Mouse (Mus musculus) heart, postnatal 4 days (tissue): ENCODE measurements around the gene Gdf3. TPM values are rescaled to one million over a fixed set of nuclear protein-coding genes. Genes with fewer than 3 reads are reported as not detected.
A peak's percentile ranks its signal among the peaks of the same experiment; 100 is the strongest.
"Not testable (repeated sequence)": the region's sequence is repeated elsewhere in the genome, so short reads cannot be mapped to it uniquely, and the experiment has no call there.

Experiments
- DNase-seq: peaks from one replicate; pipeline ENCODE4 v3.0.0; 2021
- total RNA-seq, 2 experiments: library from RNA; stranded (reverse); gene quantifications; 2 replicates each; pipeline ENCODE4 v1.2.3; 2021

Gdf3 gene
- total RNA-seq = not detected

GRCm38 (mm10) chr6:122609771-122610170, at the start of gene Gdf3:
Gene Gdf3 (minus strand): TSS chr6:122610087.
- DNase-seq = no peak

DNA sequence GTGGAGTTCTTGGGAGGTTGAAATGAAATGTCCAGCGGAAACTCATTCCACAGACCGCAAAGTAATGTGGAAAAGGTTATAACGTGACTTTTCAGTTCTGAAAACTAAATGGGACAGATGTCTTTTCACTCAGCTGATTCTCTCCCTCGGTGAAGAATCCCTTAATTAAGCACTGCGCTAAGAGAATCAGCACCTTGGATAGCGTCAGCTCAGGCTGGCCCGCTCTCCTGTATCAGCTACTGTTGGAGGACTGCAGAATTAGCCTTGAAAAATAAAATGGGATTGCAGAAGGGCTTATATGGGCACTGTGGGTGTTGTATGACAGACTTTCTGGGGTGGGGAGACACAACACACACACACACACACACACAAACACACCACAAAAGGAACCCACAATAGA, 49.7 kb upstream of the Gdf3 start:
- DNase-seq = peak; percentile 35

GRCm38 (mm10) chr6:122657630-122658029, 47.7 kb upstream of the Gdf3 start:
- no peak for DNase-seq

DNA sequence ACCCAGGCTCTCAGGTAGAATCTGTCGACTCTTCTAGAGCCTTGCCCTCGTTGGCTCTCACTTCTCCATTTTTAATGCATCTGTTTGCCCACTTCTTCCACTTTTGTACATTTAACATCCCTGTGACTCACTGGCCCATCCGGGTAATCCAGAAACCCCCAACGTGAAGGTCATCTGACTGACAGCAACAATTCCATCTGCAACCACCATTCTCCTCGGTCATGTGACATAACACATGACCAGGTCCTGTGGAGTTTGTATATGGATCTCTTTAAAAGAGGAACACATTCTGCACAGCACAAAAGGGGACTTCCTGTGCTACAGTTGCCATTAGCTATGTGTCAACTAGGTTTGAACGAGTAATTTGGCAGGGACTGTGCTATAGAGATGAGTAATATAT, 44.4 kb upstream of the Gdf3 start:
- DNase-seq = no peak

GRCm38 (mm10) chr6:122650398-122650980, 40.6 kb upstream of the Gdf3 start:
- no peak for DNase-seq

DNA sequence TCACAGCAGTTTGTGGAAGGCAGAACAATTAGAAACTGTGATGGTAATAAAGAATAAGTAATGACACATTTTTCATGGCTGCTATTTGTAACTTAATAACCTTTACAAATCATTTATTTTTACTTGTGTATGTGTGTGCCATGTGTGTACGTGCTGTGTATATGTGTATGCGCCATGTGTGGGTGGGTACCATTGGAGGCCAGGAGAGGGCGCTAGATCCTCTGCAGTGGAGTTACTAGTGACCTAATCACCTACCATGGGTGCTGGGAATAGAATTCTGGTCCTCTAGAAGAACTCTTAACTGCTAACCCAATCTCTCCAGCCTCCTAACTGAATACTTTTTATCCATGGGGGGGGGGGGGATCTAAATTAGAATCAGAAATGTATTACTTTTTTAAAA, 40.0 kb upstream of the Gdf3 start:
- DNase-seq = no peak

- DNase-seq = not testable (repeated sequence)
These were observed 34.3 kb upstream of the Gdf3 start for GRCm38 (mm10) chr6:122644196-122644595.

GRCm38 (mm10) chr6:122637566-122637965, 27.7 kb upstream of the Gdf3 start:
- DNase-seq = not testable (repeated sequence)

DNA sequence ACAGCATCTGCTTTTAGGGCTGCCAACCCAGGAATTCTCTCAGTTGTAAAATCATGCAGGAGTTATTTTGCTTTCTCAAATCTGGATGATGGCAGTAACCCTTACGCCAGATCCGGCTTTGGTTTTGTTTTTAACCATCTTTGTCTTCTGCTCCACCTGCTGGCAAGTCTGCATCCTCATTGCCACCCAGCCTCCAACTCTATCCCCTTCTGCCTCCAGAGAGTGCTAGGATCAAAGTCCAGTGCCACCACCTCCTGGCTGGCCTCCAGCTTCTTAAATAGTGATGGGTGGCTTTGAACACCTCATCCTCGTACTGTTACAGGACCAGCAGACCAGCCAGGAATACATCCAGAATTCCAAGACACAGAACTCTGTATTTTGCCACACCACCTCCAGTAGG, 26.8 kb upstream of the Gdf3 start:
- DNase-seq = no peak

GRCm38 (mm10) chr6:122635315-122635714, 25.4 kb upstream of the Gdf3 start:
- no peak for DNase-seq

GRCm38 (mm10) chr6:122633411-122633810, 23.5 kb upstream of the Gdf3 start:
- peak; percentile 48 for DNase-seq

DNA sequence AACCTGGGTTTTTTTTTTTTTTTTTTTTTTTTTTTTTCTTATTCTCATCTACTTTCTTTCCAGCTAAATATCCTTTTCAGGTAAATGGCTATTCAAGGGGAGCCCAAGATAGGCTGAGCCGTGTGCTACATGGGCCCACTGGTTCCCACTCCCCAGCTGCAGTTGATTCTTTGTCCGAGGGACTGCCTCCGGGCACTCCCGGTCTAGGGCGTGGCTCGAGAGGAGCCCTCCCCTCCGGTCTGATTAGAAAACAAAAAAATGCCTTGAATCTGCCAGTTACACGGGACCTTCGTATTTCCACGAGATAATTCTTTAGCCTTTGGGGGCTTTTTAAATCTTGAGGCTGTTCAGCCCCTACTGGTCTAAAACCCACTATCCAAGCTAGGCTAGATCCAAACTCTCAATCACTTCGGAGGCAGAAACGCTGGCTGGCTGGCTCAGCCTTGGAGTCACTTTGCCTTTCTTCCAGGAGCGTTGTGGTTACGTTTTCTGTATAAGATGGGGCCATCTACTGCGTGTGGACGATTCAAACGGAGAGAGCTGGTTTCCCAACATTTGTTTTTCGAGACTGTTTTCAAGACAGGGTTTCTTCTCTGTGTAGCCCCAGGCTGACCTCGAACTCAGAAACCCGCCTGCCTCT, 17.7 kb upstream of the Gdf3 start:
- DNase-seq = no peak

GRCm38 (mm10) chr6:122626110-122626509, 16.2 kb upstream of the Gdf3 start, which contains the start of gene Dppa3:
Gene Dppa3 (plus strand): TSS chr6:122626410.
- DNase-seq = no peak

DNA sequence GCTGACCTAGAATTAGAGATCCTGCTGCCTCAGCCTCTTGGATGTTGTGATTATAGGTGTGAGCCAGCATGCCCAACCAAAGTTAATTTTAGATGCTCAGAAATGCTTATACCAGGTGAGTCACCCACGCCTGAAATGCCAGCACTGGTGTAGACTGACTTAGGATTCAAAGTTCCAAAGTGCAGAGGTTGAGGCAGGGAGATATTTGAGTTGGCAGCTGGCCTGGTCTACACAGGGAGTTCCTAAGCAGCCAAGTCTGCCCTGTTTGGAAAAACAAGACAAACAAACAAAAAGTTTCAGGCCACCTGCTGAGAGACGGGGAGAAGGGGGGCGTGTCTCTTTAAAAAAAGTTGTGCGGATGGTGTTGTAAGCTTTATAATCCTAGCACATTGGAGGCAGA, 15.3 kb upstream of the Gdf3 start:
- DNase-seq = no peak

- no peak for DNase-seq
These were observed 14.6 kb upstream of the Gdf3 start for GRCm38 (mm10) chr6:122624480-122624879.

DNA sequence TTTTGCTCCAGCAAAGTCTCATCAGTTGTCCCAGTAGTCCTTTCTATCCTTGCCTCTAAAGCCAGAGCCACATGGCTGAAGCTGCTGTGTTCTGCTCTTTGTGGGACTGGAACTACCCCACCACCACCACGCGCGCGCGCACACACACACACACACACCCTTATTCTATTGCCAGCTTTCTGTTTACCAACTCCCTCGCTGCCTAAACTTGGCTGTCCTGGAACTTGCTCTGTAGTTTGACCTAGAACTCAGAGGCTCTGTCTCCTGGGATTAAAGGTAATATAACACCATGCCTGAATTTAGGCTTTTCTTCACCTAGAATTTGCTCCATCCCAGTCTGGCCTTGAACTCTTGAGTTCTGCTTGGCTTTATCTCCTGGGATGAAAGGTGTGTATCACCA, 11.2 kb upstream of the Gdf3 start:
- no peak for DNase-seq

- DNase-seq = no peak
These were observed 6.1 kb upstream of the Gdf3 start for GRCm38 (mm10) chr6:122616022-122616421.

GRCm38 (mm10) chr6:122614047-122614446, 4.2 kb upstream of the Gdf3 start:
- no peak for DNase-seq

GRCm38 (mm10) chr6:122612426-122612825, 2.5 kb upstream of the Gdf3 start:
- DNase-seq = no peak

- no peak for DNase-seq
These were observed 534 bp downstream of the Gdf3 start for GRCm38 (mm10) chr6:122609377-122609728.

DNA sequence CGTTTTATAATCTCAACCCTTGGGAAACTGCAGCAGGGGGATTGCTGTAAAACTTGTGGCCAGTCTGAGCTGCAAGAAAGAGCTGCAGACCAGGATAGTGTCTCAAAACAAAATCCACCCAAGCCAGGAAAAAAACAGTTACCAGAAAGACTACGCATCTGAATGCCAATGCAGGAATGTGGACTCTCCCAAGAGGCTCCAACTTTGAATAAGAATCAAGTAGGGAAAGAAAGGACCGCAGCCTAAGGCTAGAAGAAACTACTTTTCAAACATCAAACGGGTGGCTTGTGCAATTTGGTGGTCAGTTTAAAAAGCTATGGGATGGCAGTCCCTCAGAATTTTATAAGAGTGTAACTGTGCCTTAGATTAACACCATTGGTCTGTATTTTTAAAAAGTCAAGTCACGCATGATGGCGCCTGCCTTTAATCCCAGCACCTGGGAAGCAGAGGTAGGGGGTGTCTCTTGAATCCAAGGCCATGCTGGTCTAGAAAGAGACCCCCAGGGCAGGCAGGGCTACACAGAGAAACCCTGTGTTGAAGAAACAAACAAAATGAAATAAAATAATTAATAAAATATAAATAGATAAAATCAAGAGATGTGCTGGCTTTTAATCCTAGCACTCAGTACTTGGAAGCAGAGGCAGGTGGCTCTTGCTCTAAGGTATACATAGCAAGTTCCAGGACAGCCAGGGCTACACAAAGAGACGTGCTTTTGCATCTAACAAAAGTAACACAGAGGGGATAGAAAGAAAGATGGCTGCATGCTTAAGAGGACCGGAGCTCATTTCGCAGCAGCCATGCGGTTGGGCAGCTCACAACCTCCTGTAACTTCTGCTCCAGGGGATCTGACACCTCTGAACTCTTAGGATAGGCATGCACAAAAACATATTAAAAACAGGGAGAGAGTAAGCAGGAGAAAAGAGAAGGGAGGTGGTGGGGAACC, 1.2 kb downstream of the Gdf3 start:
- no peak for DNase-seq

DNA sequence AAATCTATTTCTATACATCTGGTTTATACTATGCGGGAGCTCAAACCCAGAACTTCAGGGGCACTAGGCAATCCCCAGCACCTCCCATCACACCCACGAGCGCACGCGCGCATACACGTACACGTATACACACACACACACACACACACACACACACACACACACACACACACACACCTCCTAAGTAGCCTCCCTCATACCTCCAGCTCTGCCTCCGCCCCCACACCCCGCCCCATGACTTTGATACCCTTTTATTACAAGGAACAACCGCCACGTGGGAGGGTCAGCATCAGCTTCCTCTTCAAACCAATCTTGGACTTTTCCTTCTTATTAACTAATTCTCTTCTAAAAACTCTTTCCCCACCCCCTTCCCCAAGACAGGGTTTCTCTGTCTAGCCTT, 2.2 kb downstream of the Gdf3 start:
- no peak for DNase-seq

- no peak for DNase-seq
These were observed 3.2 kb downstream of the Gdf3 start for GRCm38 (mm10) chr6:122606661-122607060.

DNA sequence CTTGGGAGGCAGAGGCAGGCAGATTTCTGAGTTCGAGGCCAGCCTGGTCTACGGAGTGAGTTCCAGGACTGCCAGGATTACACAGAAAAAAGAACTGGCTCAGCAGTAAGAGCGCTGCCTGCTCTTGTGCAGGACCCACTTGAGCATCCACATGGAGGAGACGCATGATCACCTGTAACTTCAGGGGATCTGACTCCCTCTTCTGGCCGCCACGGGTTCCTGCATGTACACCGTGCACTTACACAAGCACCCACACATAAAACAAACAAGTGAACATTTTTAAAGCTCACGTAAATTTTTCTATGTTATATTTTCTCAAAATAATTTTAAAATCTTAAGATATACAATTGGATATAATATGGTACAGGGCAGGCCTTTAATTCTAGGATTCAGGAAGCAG, 4.4 kb downstream of the Gdf3 start:
- DNase-seq = no peak
